Mouse (Mus musculus) retina, postnatal 7 days (tissue): ENCODE measurements around the gene Sfmbt1.

Source experiments
- DNase-seq: peaks from one replicate; pipeline ENCODE4 v3.0.0-alpha.2; 2012; ENCODE audit warnings: low read depth, low spot score

The Sfmbt1 gene

DNA sequence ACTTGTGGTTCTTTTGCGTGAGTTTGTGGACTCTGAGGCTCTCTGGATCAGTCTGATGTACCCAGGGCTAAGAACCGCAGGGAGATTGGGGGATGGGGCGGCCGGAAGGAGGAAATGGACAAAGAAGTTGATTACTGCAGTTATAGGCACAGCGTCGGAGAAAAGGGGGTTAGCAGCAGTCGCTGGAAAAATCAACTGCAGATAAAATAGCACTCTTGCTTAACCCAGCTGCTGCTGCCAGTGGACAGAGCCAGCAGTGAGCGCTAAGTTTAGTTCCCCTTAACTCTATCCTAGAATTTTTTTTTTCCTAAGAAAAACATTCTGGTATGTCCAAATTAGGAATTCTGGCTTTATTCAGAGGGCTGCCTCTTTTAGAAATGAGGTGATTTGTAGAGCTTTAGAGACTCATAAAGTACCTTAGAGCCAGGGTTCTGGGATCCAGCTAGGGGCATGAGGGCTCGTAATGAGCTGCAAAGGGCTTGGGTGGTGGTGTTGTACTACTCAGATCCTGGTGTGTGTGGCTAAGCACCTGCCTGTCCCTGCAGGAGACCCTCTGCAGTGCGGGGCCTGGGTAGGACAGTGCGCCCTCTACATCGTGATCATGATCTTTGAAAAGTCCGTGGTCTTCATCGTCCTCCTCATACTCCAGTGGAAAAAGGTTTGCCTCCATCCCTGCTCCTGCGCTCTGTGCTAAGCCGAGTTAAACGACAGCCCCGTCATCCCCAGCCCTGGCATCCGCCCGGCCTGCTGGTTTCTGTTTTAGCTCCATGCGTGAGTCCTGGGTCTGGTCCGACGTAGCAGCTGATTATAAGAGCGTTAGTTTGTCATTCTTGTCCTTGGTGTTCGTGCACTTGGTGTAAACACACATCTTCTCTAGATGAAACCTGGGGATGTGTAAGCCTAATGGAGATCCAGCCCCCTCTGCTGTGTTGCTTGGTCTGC, 155.8 kb downstream of the Sfmbt1 start:
- DNase-seq: no peak
